Mouse (Mus musculus): ENCODE measurements around the gene P2ry2.

DNA sequence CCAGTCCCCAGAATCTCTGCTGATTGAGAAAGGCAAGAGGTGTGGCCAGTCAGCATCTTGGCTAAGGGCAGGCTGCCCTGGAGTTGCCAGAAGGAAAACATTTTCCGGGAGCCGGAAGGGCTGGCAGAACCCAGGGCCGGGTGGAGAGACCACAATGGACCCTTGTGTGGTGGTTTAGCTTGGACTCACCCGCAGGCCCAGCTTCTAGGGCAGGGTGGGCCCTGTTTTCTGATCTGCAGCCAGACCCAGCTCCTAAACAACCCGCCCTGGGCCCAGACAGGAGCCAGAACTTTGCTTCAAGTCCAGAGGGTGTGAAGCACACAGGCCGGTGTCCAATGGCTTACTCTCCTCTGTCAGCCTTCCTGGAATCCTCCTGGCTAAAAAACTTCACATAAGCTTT lies 49.6 kb upstream of the P2ry2 start:
- TF ChIP-seq CTCF (IDR thresholded peaks at IDR 0.05; ENCODE audit: low read depth) (no peak), EP300 (IDR thresholded peaks at IDR 0.05; ENCODE audit: low read depth) (no peak)

Data from heart, postnatal 0 days (tissue).